Mouse (Mus musculus) urinary bladder, postnatal 4 days (tissue): ENCODE measurements around the gene Gtf2f1.
"Not testable (repeated sequence)": the region's sequence is repeated elsewhere in the genome, so short reads cannot be mapped to it uniquely, and the experiment has no call there.

ENCODE experiments used
- DNase-seq, 2 experiments: peaks; one replicate each; pipeline ENCODE4 v3.0.0; 2021 to 2022; ENCODE audit warnings: low spot score in 2 of 2

Gene Gtf2f1

DNA sequence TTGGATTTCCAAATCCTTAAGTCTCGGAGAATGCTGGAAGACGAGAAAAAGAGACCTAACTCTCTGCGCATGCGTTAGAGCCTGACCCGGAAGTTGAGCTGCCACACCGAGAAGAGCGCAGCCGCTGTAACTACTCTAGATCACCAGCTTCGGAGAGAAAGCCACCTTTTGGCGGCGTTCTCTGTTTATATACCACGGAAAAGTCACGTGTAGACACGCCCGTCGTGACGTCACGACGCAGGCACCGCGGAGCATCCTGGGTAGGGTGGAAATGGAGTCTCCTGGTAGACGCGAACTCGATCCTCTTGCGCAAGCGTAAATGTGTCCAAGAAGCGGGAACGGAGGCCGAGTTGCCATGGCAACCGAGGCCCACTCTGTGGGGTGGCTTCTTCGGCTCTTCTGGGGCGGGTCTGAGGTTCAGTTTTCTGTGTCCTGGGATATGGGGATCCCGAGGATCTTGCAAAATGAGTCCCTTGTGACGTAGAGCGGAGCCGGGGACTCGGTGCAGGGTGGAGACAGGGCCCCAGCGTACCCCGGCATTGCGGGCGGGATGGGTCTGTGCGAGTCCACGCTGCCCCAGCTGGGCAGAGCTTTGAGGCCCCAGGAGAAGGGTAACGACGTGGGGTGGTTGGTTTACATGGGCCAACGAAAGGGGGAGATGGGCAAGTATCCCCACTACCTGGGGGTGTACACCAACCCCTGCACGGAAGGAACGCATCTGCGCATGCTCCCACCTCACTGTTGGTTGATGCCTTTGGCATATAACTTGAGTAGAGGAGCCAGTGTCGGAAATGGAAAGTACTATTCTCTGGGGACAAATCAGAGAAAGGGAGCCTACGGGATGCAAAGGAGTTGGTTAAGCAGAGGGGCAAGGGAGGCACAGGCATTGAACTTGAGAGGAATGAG, at the start of gene Gtf2f1, which contains the start of gene Gm17949:
Gene Gtf2f1, minus strand, starts transcription at position 53 of the 906 bp plus-strand sequence.
Gene Gm17949, plus strand, starts transcription at position 234 of the 906 bp plus-strand sequence.
- DNase-seq: peak; percentile 92 to 94

DNA sequence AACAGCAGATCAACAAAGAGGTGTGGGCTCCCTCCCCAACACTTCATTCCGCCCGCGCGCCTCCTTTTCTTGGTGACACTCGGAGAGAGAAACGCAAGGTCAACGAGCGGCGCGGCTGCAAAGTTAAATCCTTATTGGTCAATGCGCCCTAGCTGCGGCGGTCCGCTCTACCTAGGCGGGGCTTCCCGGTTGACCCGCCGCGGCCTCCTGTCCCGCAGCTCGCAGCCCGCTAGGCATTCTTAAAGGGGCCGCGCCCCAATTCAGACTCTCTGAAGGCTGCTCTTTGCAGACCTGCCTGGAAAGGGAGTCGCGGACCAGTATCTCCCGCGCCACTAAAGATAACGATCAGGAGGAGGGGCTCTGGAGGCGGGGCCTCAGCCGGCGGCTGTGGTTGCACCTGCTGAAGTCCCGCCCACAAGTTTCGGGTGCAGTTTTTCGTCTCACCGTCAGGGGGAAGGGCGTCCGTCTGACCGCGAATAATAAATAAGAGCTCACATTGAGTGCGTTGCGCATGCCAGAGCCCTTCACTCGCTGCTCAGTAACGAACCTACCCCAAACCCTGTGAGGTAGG, 49.2 kb upstream of the Gtf2f1 start:
- peak; percentile 89 to 94 for DNase-seq

DNA sequence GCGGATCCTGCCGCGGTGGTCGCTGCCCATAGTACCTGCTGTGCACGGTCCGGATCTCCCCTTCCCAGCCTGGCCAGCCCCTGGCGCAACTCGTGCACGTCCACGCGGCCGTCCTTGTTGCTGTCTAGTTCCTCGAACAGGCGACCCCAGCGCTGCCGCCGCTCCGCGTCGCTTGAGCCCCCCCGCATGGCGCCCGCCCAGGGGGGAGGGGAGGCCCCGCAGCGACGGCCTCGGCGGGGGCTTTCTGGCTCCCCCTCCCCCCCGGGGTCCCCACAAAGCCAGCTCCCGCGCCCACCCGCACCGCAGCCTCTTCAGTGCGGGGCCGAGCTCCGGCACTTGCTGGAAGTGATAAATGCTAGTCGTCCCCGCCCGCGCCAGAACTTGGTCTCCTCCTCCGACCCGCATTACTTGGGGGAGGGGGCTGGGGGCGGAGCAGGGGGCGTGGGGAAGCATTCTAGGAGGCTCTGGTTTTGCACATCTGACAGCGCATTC, 48.4 kb upstream of the Gtf2f1 start, which contains the start of gene Slc25a23:
Gene Slc25a23, minus strand, starts transcription at position 378 of the 492 bp plus-strand sequence.
- DNase-seq: peak in 1 of 2 experiments; percentile 52

DNA sequence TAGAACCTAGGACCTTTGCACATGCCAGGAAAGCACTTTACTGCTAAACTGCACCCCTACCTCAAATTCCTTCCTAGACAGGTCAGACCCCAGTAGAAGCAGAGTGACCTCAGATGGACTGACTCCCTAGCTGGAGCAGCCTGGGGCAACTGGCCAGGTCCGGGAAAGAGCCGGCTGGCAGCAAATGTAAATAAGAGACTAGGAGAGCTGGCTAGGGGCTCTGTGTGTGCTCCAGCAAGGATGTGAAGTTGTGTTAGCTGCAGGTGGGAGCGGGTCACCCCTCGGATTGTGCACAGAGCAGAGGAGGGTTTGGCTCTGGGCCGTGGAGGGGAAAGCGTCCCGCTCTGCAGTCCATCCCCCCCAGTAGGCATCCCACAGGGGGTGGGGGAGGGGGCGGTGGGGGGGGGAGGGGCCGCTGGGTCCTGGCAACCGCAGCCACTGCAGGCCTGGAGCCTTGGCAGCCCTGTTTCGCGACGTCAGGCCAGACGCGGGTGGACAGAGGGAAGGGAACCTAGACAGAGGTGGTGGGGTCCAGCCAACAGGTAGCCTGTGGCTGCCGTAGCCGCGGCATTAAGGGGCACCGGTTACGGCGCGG, 47.9 kb upstream of the Gtf2f1 start, which contains the start of gene Crb3:
Gene Crb3, plus strand, starts transcription at position 215 of the 595 bp plus-strand sequence.
- no peak for DNase-seq

DNA sequence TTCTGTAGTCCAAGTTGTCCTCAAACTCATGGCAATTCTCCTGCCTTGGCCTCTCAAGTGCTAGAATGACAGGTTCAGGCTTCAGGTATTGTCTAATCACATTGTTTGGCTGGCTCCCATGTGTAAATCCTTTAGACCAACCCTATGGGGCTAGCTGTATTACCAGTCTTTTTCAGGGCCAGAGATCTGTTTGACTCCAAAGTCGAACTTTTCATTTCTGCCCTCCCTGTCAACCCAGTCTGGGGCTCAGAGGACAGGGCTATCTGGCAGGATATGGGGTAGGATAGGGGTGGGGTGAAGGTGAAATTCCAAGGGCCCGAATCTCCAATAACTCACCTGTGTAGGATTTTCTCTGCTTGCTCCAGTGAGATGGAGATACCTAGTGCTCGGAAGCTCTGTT, 45.2 kb upstream of the Gtf2f1 start:
- no peak for DNase-seq

DNA sequence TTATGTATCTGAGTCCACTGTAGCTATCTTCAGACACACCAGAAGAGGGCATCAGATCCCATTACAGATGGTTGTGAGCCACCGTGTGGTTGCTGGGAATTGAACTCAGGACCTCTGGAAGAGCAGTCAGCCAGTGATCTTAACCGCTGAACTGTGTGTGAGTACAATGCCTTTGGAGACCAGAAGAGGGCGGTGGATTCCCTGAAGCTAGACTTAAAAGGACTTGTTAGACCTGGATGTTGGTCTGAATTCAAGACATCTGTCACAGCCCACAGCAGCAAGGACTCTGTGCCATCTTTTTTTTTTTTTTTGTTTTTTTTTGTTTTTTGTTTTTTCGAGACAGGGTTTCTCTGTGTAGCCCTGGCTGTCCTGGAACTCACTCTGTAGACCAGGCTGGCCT, 40.6 kb upstream of the Gtf2f1 start:
- DNase-seq: not testable (repeated sequence)

DNA sequence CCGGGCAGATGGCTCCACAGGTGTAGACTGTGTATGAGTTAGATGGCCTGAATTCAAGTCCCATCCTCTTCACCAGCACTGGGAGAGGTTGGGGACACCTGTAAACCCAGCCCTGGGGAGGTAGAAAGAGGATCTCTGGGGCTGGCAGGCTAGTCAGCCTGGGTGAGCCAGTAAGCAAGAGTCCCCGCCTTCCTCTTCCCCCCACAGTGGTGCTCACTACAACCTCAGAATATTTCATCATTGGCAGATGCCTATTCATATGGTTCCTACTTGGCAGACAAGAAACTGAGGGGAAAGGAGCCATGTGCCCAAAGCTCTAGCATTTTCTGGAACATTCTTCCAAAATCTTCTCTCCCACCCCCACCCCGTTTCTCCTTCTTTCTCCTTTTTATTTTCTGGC, 37.7 kb upstream of the Gtf2f1 start:
- DNase-seq: no peak

DNA sequence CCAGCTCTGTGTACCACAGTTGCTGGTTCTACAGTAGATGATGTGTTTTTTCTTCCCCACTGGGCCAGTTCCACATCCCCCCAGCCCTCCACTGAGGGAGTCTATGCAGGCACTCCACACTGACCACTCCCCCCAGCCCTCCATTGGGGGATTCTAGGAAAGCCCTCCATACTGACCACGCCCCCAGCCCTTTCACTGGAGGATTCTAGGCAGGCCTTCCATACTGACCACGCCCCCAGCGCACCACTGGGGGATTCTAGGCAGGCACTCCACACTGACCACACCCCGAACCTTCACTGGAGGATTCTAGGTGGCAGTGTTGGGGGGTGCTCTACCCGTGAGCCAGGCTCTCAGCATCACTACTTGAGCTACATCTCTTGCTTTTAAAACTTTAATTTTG, 36.3 kb upstream of the Gtf2f1 start:
- no peak for DNase-seq

DNA sequence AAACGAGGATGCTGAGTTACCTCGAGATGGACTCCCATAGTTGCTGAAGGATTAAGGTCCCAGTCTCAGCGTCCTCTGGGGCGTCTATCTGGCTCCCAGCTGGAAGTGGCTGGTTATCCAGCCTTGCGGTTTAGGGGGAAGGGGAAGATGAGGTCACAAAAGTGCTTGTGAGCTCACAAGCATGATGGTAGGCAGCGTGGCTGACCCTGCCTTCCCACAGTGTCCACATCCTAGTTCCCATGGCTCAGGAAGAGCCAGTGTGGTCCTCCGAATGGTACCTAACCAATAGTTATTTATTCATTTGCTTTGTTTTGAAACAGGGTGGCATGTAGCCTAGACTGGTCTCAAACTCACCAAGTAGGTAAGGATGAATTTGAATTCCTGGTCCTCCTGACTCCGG, 30.5 kb upstream of the Gtf2f1 start, which contains the start of gene Slc25a41:
Gene Slc25a41, minus strand, starts transcription at position 101 of the 400 bp plus-strand sequence.
- peak in 1 of 2 experiments; percentile 49 for DNase-seq

DNA sequence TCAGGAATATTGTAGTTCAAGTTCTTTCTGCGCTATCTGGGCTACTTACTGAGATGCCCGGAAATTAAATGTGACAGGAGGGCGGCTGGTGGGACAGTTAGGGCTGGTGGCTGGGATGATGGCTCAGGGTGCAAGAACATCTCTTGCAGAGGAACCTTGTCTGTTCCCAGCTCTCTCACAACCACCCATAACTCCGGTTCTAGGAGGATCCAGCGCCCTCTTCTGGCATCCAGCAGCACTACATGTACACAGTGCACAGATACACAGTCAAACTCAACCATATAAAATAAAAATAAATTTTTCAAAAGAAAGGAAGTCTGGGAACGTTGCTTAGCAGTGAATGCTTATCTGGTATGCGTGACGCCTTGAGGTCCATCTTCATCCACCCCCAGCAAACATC, 27.9 kb upstream of the Gtf2f1 start:
- DNase-seq: no peak

DNA sequence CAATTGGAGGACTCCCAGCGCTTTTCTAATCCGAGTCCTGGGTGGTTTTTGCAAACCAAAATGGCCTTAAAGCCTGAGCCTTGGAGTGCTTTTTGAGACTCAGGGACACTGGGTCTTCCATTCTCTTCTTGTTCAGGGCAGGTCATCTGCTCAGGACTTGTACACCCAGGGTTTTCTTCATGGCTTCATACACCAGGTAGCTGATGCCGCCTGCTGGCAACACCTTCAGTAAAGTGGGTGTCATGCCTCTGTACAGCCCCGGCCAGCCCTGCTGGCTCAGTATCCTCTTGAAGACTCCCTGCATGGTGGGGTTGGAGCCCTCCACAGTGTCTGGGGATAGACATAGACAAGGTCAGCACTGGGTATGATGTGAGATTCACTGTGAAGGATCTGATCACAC, 21.8 kb upstream of the Gtf2f1 start:
- no peak for DNase-seq

DNA sequence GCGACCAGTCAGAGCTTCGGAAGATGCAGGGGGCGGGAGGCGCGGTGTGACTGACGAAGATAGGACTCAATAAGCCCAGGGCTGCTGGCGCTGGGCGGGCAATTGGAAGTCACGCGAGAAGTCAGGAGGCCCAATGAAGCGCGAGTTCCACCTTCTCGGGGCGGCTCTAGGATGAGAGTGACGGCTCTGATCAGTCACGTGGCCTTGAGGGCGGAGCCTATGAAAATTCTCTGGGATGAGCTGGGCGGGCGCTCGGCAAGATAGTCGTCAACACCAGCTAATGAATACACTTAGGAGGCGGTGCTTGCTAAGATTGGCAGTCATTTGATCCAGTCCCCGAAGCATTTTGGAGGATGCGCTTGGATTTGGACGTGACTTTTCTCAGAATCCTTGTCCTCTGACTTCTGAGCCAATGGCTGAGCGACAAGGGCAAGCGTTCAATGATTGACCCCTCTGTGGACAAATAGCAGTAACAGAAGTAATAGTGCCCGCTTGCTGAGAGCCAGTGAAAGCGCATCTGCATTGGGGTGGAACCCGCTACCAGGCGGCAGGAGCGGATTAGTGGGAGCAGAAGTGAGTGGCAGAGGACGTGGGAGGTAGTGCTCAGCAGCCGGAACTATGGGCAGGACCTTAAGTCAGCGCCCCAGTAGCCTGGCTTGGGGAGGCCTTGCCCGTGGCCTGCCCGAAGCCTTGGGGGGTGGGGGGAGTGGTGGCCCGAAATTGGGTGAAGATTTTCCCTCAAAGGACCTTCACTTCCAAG, 20.8 kb upstream of the Gtf2f1 start:
- peak; percentile 99 for DNase-seq

DNA sequence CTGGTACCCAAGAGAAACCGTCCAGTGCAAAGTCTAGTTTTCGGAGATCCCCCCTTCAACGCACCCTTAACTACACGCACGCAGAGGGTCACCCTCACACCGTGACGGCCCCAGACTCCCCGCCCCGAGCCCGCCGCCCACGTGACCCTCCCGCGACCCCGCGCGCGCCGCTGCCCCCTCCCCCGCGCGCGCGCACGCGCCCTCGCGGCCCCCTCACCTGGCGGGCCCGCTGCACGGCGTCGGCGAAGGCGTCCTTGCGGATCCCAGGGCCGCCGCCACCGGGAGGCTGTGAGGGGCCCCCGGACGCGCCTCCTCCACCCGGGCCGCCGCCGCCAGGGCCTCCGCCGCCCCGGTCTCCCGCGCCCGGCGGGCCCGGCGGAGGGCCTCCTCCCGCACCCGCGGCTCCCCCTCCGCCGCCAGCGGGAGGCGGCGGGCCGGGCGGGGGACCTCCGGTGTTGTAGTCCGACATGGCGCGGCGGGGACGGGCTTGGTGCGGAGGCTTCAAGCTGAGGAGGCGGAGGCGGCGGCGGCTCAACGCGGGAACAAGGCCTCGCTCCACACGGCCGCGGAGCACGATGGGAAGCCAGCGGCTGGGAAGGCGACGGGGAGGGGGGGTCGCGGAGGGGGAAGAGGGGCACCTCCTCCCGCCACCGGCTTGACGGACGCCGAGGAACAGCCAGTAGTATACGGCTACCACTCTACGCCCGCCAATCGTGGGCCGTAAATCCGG, 20.0 kb upstream of the Gtf2f1 start, which contains the start of gene Khsrp:
Gene Khsrp, minus strand, starts transcription at position 592 of the 730 bp plus-strand sequence.
- peak in 1 of 2 experiments; percentile 49 for DNase-seq

DNA sequence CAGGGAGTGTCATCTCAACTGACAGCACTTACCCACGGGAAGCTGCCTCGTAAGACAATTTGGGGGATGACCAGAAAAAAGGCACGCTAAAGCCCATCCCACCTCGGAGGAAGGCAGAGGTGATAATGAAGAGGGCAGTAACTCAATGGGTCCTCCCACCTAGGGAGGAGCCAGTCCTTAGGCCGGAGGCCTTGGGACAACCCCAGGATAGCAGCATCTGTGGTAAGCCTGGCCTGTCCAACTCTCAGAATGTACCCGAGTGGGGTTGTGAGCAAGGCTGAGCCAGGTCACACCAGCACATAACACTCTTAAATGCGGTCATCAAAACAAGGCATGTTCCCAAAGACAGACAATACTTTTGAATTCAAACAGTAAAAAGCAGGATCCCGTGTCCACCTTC, 18.6 kb upstream of the Gtf2f1 start:
- DNase-seq: no peak

DNA sequence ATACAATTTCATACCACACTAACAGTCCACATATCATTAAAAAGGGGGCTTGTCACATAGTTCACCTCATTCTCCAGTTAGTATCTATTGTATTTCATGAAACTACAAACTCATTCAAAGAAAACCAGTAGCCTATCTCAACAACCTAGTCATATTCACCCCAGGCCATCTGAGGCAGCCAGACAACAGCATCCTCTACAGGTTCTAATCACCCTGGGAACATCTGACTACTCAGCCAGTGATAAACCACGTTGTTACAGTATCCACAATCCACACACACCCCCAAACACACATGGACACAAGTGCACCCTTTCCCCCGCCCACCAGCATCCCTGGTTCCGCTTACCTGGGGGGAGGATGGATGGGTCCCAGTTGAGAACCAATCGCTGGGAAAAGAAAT, 16.4 kb upstream of the Gtf2f1 start:
- DNase-seq: no peak

DNA sequence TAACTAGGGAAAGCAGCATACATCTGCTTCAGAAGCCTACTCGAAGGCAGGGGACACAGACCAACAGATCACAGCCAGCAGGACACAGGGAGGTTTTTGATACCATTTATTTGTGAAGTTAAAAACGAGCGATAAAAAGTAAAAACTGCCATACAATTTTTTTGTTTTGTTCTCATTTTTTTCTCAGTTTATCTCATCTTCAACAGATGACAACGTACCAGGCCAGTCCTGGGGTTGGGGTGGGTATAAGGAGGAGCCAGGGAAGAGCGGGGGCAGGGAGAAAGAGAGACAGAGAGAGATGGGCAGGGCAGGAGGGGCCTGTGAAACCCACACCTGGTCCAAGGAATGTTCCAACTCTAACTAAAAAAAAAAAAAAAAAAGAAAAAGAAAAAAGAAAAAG, 9.9 kb upstream of the Gtf2f1 start:
- DNase-seq: no peak

DNA sequence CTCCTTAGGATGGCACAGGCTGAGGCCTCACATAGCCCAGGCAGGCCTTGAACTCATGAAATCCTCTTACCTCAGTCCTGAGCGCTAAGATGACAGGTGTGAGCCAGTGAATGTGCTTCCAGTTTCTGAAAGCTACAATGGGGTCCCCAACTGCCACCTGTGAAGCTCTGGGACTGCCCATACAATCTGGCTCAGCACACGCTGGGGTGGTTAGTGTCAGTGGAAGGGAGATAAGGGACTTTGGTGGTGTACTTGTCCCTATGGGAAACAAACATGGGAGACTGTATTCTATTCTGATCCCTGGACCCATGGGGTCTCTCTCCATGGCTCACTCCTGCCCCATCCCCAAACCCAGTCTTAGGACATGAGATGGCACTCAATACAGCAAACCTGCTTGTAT, 8.6 kb upstream of the Gtf2f1 start:
- DNase-seq: no peak

DNA sequence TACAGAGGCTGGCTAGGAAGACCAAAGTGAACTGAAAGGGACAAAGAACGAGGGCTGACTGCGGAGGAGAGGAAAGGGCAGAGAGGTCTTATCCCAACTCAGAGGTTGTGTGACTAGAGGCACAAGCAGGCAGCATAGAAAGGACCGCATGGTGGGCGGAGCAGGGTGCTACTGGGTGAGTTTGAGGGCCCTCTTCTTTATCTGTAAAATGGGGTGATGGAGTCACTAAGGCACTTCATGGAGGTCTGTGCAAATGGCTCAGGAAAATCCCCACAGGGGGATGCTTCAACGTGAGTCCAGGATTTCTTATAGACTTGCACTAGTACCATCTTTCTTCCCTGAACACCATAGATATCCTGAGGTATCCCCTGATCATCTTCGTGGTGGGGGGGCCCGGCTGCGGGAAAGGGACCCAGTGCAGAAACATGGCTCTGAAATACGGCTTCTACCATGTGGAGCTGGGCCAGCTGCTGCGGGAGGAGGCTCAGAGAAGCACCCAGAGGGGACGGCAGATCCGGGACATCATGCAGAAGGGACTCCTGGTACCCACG, 1.2 kb upstream of the Gtf2f1 start:
- DNase-seq: no peak

DNA sequence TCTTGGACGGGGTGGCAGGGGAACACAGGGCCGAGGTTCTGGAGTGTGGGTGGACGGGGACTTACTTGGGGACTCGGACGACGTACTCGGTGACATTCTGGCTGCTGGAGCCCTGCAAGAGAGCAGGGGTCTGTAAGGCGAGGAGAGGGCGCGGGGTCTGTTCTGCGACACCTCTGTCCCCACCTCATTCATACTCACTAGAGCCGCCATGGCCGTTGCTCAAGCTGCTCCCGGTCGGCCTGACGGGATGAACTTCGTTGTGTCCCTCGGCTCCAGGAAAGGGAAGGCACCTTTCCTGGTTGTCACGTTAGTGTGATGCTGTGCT, 215 bp downstream of the Gtf2f1 start:
- no peak for DNase-seq

DNA sequence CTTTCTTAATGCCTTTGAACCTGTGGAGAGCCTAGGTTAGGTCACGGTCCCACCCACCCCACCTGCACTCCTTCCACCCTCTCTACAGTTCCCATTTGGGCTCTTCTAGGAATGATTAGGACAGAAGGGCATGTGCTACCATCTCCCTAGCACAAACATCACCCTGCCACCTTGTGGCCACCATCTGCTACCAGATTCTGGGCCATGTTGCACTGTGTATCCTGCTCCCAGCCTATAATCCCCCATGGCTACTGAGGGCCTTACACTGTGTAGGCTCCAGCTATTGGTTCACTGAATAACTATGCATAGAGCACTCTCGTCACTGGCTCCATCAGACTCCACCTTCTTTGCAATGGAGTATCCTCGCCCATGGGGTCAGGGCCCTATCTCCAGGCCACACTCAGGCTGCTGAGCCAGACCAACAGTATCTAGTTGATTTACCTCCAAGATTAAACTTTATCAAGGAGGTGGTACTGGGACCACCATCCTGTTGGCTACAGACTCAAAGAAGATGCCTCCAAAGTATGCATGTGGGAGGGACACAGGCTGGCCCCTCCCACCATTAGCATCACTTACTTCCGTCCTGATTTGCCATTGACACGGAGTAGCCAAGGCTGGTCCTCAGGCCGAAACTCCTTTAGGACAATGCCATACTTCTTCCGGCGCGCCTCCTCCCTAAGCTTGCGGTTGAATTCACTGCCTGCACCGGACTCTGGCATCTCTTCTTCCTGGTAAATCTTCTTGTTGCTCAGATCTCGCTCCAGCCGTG, 3.8 kb downstream of the Gtf2f1 start:
- DNase-seq: no peak
